Mouse (Mus musculus) thymus, adult 2 months (tissue): ENCODE results near the gene Adamtsl2.

ENCODE experiments used
- CTCF ChIP-seq: fragments of 200-500 bp; IDR thresholded peaks from 2 replicates; pipeline ENCODE4 v1.5.1; 2012; ENCODE audit warnings: mild to moderate bottlenecking, control low read depth, low read length, moderate library complexity, borderline replicate concordance; ENCODE audit not compliant: control insufficient read depth, poor library complexity, insufficient read depth; ENCODE audit errors: extremely low read depth
- POLR2A ChIP-seq: fragments of 200-500 bp; IDR thresholded peaks from 2 replicates; pipeline ENCODE4 v1.6.1; 2012; ENCODE audit warnings: mild to moderate bottlenecking, low read length, control low read depth, moderate library complexity; ENCODE audit not compliant: control insufficient read depth, poor library complexity, insufficient read depth; ENCODE audit errors: extremely low read depth

- TF ChIP-seq CTCF (no peak), POLR2A (no peak)
These were observed 41.1 kb downstream of the Adamtsl2 start for GRCm38 (mm10) chr2:27120241-27120641.
